Mouse (Mus musculus) hindbrain, embryonic 13.5 days (tissue): ENCODE data around the gene Amz2. TPM values are rescaled to one million over a fixed set of nuclear protein-coding genes. Genes with fewer than 3 reads are reported as not detected.

Source experiments
- ATAC-seq: fragments of 200-750 bp; cut with Nextera tagmentation; 2 replicates; pipeline ENCODE4 v1.8.0; 2017; ENCODE audit warnings: moderate TSS enrichment; ENCODE audit not compliant: low FRiP score
- H3K27ac ChIP-seq: fragments of 300-500 bp; sonication (generic); 2 replicates; pipeline ENCODE4 v1.5.1; 2015; ENCODE audit warnings: inconsistent platforms, mild to moderate bottlenecking, moderate library complexity
- H3K27me3 ChIP-seq: fragments of 300-500 bp; sonication (generic); 2 replicates; pipeline ENCODE4 v1.6.1; 2015; ENCODE audit warnings: mild to moderate bottlenecking, inconsistent platforms
- H3K36me3 ChIP-seq: fragments of 300-500 bp; sonication (generic); 2 replicates; pipeline ENCODE4 v1.6.1; 2015; ENCODE audit warnings: mild to moderate bottlenecking, inconsistent platforms
- H3K4me1 ChIP-seq: fragments of 300-500 bp; sonication (generic); replicated peaks from 2 replicates; pipeline ENCODE4 v1.6.1; 2015; ENCODE audit warnings: inconsistent platforms
- H3K4me2 ChIP-seq: fragments of 300-500 bp; sonication (generic); 2 replicates; pipeline ENCODE4 v1.6.1; 2015; ENCODE audit warnings: inconsistent platforms, mild to moderate bottlenecking, moderate library complexity
- H3K4me3 ChIP-seq: fragments of 300-500 bp; sonication (generic); 2 replicates; pipeline ENCODE4 v1.5.1; 2015; ENCODE audit warnings: mild to moderate bottlenecking, inconsistent platforms
- H3K9ac ChIP-seq: fragments of 300-500 bp; sonication (generic); 2 replicates; pipeline ENCODE4 v1.6.1; 2015; ENCODE audit warnings: mild to moderate bottlenecking, inconsistent platforms
- H3K9me3 ChIP-seq: fragments of 300-500 bp; sonication (generic); 2 replicates; pipeline ENCODE4 v1.6.1; 2016; ENCODE audit warnings: inconsistent platforms
- WGBS: fragments of 180-500 bp; shearing (Covaris S2); methylation state at CpG from one replicate; pipeline ENCODE4 v1.1.7; 2015; 5-methylcytosine and 5-hydroxymethylcytosine counted together
- polyA plus RNA-seq: library from polyadenylated mRNA; unstranded; fragments of >200 nt; fragmentation: Nextera tagmentation; extraction: Ambion mirVana; gene quantifications from 2 replicates; pipeline ENCODE4 v1.2.1, GENCODE M21; 2015

The Amz2 gene
- 54.8 and 57.0 TPM in 2 replicates for polyA plus RNA-seq

DNA sequence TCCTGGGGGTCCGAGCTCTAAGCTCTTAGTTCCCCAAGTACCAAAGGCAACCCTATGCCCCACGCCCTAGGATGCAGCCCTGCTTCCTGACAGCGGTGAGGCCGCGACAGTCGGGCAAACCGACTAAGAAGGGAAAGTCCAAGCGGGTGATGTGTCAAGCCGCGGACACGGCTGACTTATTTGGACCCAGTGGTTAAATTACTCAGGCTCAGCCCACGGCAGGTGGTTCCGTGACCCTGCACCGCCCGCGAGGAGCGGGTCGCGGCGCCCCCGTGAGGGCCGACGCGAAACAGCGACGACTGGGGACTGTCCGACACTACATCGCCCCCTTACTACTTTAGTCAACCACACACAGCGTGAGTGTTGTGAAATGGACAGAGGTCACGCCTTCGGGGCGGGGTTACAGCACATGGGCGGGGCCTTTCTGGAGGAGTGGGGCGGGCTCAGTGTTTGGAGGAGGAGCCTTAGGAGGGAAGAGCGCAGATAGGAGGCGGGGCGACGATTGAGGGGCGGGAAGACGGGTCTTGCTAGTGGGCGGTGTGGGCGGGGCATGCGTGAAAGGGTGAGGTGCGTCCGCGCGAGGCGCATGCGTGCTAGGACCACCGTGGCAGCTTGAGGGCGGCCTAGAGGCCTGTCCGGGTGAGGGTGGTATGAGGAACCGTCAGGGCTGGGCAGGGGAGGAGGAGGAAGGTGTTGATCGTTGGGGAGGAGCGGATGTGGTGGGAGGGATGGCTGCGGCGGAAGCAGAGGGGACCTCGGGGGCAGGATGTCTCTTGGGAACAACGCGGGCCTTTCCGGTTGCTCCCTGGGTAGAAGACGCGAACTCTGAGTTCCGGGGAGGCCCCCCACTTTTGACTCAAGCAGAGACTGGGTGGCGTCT lies at the start of gene Amz2:
Amz2 (plus strand) TSS at position 555 of the 880 bp plus-strand sequence.
- peaks cover 23% of the 10 kb centered on the region for H3K36me3 ChIP-seq
- WGBS: under 1% methylated on average over 65 of the region's 65 CpGs
- peaks cover 15% of the 10 kb centered on the region for H3K4me1 ChIP-seq

DNA sequence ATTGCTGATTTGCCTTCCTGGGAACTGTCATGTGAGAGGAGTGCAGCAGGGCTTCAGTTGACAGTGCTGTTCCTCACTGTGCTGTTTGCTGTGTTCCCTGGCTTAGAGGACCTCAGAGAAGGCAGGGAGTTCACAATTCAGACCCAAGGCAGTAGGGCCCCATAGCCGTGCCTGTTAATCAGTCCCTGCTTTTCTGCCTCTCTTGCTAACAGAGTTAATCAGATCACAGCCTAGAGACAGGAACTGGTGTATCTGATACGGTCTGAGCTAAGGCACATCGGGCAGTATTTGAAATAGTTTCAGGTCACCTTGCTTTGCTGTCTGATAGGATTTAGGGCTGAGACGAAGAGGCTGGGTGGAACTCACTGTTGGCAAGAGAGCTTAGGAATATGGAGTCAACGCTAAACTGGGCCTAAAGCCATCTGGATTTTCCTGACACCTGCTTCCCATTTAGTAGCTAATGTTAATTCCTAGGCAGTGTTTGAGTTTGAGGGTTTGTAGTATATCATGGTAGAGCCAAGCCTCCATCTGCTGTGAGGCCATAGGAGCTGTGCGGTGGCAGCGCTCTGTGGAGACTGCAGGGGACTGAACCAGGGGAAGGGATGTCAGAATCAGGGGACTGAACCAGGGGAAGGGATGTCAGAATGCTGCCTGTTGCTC lies 49.1 kb upstream of the Amz2 start:
- Histone ChIP-seq H3K4me1 (peaks cover 32% of the 10 kb centered on the region), H3K27ac (peak overlapping the region; percentile 42; the same call in 1 of the 2 replicates), H3K4me3 (no peak overlapping the region), H3K9me3 (0 out of 2 replicates have a peak, but pooled peaks cover 3% of the 10 kb centered on the region), H3K9ac (no peak overlapping the region), H3K27me3 (no peaks in the 10 kb centered on the region), H3K4me2 (no peak overlapping the region), H3K36me3 (peaks cover 5% of the 10 kb centered on the region; the same call in 1 of the 2 replicates)
- no peak for ATAC-seq
- WGBS: 71% methylated on average over 7 of the region's 7 CpGs

More for the DNA sequence above, at the start of gene Amz2:
- H3K4me2 ChIP-seq: peak within 1 kb of the TSS; percentile 68
- H3K27me3 ChIP-seq: no peaks in the 10 kb centered on the region
- peak within 1 kb of the TSS; percentile 67 for H3K4me3 ChIP-seq
- peak within 1 kb of the TSS; percentile 90 for H3K27ac ChIP-seq
- peak; percentile 97 for ATAC-seq
- no peaks in the 10 kb centered on the region for H3K9me3 ChIP-seq
- H3K9ac ChIP-seq: peak within 1 kb of the TSS; percentile 86

GRCm38 (mm10) chr11:109377477-109377876 lies 48.3 kb upstream of the Amz2 start:
- ATAC-seq: no peak
- Histone ChIP-seq H3K4me1 (peaks cover 32% of the 10 kb centered on the region), H3K9me3 (0 out of 2 replicates have a peak, but pooled peaks cover 3% of the 10 kb centered on the region), H3K27ac (no peak overlapping the region), H3K27me3 (no peaks in the 10 kb centered on the region), H3K9ac (no peak overlapping the region), H3K4me2 (no peak overlapping the region), H3K4me3 (no peak overlapping the region), H3K36me3 (peaks cover 5% of the 10 kb centered on the region; the same call in 1 of the 2 replicates)
- 65% methylated on average over 10 of the region's 10 CpGs for WGBS

- H3K27ac ChIP-seq: no peak overlapping the region
- no peak for ATAC-seq
- H3K27me3 ChIP-seq: no peaks in the 10 kb centered on the region
- WGBS: 65% methylated on average over 7 of the region's 7 CpGs
- H3K4me2 ChIP-seq: no peak overlapping the region
- peaks cover 5% of the 10 kb centered on the region; the same call in 1 of the 2 replicates for H3K36me3 ChIP-seq
- H3K9ac ChIP-seq: no peak overlapping the region
- H3K9me3 ChIP-seq: 0 out of 2 replicates have a peak, but pooled peaks cover 3% of the 10 kb centered on the region
- no peak overlapping the region for H3K4me3 ChIP-seq
- peaks cover 32% of the 10 kb centered on the region for H3K4me1 ChIP-seq
These were observed 47.7 kb upstream of the Amz2 start for GRCm38 (mm10) chr11:109378051-109378450.

GRCm38 (mm10) chr11:109380662-109381061 lies 45.1 kb upstream of the Amz2 start:
- no peak for ATAC-seq
- H3K36me3 ChIP-seq: no peaks in the 10 kb centered on the region

DNA sequence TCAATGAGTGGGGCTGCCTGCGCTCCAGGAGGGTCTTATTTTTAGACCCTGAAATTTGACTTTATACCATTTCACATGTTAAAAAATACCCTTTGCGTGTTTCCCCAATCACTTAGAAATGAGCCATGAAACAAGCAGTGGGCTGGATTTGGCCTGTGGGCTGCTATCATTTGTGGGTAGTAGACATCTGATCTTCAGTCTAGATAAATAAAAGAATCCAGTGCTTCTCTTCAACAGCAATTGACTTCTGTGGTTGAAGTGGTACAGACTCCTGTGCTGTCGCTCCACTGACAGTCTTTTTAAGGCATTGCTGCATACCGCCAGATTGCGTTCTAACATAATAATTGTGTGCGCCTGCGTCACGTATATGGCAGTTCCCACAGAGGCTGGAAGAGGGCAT lies 40.5 kb upstream of the Amz2 start:
- Histone ChIP-seq H3K9me3 (no peaks in the 10 kb centered on the region), H3K27ac (no peak overlapping the region), H3K4me1 (0 out of 2 replicates have a peak, but pooled peaks cover 7% of the 10 kb centered on the region), H3K9ac (no peak overlapping the region), H3K4me3 (no peak overlapping the region), H3K4me2 (no peak overlapping the region), H3K27me3 (no peaks in the 10 kb centered on the region), H3K36me3 (no peaks in the 10 kb centered on the region)
- 94% methylated on average over 8 of the region's 8 CpGs for WGBS
- no peak for ATAC-seq

More at GRCm38 (mm10) chr11:109380662-109381061, 45.1 kb upstream of the Amz2 start:
- Histone ChIP-seq H3K4me1 (peaks cover 33% of the 10 kb centered on the region), H3K9ac (no peak overlapping the region), H3K9me3 (no peaks in the 10 kb centered on the region), H3K4me2 (no peak overlapping the region), H3K27me3 (no peaks in the 10 kb centered on the region), H3K27ac (no peak overlapping the region), H3K4me3 (no peak overlapping the region)
- 81% methylated on average over 5 of the region's 5 CpGs for WGBS

DNA sequence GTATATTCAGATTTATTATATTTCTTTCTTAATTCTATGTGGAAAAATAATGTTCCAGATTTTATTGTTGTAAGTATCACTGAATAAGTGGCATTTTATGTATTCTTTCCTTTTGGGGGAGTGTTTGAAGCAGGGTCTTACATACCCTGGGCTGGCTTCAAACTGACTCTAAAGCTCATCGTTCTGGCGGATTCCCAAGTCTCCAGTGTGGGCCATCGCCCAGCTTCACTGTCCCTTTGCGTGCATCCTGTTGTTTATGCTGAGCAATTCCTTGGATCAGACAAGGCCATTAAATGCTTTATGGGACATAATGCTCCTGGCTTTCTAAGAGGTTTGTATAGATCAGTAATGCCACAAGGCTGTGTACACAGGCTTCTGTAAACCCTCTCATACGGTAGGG lies 36.7 kb upstream of the Amz2 start:
- 86% methylated on average over 5 of the region's 5 CpGs for WGBS

GRCm38 (mm10) chr11:109391200-109391599 lies 34.5 kb upstream of the Amz2 start:
- 87% methylated on average over 7 of the region's 7 CpGs for WGBS

More for the DNA sequence above, 36.7 kb upstream of the Amz2 start:
- Histone ChIP-seq H3K4me3 (no peak overlapping the region), H3K27me3 (no peaks in the 10 kb centered on the region), H3K9me3 (no peaks in the 10 kb centered on the region), H3K9ac (no peak overlapping the region), H3K36me3 (peaks cover 10% of the 10 kb centered on the region), H3K27ac (no peak overlapping the region), H3K4me1 (0 out of 2 replicates have a peak, but pooled peaks cover 11% of the 10 kb centered on the region), H3K4me2 (no peak overlapping the region)
- no peak for ATAC-seq

DNA sequence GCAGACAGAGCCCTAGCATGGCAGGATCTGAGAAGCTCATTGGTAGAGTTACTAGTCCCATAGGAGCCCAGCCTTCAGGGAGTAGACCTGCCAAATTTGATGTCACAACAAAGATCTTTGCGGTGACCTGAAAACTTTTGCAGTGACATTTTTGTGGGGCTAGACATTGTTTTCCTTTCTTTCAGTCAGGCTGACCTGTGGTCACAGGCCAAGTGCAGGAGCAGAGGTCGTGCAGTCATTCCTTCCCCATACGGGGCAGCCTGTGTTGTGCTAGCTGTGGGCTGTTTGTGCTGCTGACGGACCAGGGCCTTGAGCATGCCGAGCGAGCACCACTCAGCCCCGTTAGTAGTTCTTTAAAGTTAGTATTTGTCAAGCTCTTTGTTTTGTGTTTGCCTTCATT lies 34.0 kb upstream of the Amz2 start:
- H3K4me3 ChIP-seq: no peak overlapping the region
- no peaks in the 10 kb centered on the region for H3K9me3 ChIP-seq
- H3K9ac ChIP-seq: no peak overlapping the region
- H3K36me3 ChIP-seq: peaks cover 30% of the 10 kb centered on the region
- no peaks in the 10 kb centered on the region for H3K27me3 ChIP-seq
- H3K27ac ChIP-seq: no peak overlapping the region
- 0 out of 2 replicates have a peak, but pooled peaks cover 4% of the 10 kb centered on the region for H3K4me1 ChIP-seq
- no peak for ATAC-seq
- H3K4me2 ChIP-seq: no peak overlapping the region
- WGBS: 60% methylated on average over 7 of the region's 7 CpGs

More at GRCm38 (mm10) chr11:109391200-109391599, 34.5 kb upstream of the Amz2 start:
- Histone ChIP-seq H3K4me3 (no peak overlapping the region), H3K36me3 (peaks cover 24% of the 10 kb centered on the region), H3K4me2 (no peak overlapping the region), H3K9ac (no peak overlapping the region), H3K4me1 (0 out of 2 replicates have a peak, but pooled peaks cover 4% of the 10 kb centered on the region), H3K9me3 (no peaks in the 10 kb centered on the region), H3K27me3 (no peaks in the 10 kb centered on the region), H3K27ac (no peak overlapping the region)
- no peak for ATAC-seq

- Histone ChIP-seq H3K27me3 (no peaks in the 10 kb centered on the region), H3K36me3 (peaks cover 37% of the 10 kb centered on the region), H3K4me2 (no peak overlapping the region), H3K9me3 (no peaks in the 10 kb centered on the region), H3K4me3 (no peak overlapping the region), H3K27ac (no peak overlapping the region), H3K4me1 (0 out of 2 replicates have a peak, but pooled peaks cover 4% of the 10 kb centered on the region), H3K9ac (no peak overlapping the region)
- no peak for ATAC-seq
- 90% methylated on average over 9 of the region's 9 CpGs for WGBS
These were observed 33.1 kb upstream of the Amz2 start for GRCm38 (mm10) chr11:109392601-109393000.

- WGBS: 90% methylated on average over 9 of the region's 9 CpGs
- Histone ChIP-seq H3K4me2 (no peak overlapping the region), H3K36me3 (peaks cover 52% of the 10 kb centered on the region), H3K27me3 (no peaks in the 10 kb centered on the region), H3K9me3 (no peaks in the 10 kb centered on the region), H3K9ac (no peak overlapping the region), H3K27ac (no peak overlapping the region), H3K4me3 (no peak overlapping the region), H3K4me1 (0 out of 2 replicates have a peak, but pooled peaks cover 4% of the 10 kb centered on the region)
- no peak for ATAC-seq
These were observed 31.0 kb upstream of the Amz2 start for GRCm38 (mm10) chr11:109394758-109395157.

DNA sequence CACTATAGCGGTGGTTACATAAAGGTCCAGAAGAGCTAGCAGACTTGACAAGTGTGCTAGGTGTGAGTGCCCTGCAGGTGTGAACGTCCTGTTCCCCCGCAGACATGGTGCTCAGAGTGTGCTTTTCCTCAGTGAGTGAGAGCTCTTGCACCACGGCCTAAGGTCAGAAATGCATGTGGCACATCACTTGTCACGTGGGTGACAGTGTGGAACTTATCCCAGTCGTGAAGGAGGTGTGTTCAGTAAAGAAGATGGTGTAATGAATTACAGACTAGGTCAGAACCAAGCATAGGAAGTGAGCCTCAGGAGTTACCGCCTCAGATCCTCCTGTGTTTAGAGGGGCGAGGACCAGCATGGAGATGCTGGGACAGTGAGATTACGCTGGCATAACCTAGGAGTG lies 30.5 kb upstream of the Amz2 start:
- Histone ChIP-seq H3K36me3 (peaks cover 52% of the 10 kb centered on the region), H3K9me3 (no peaks in the 10 kb centered on the region), H3K27me3 (no peaks in the 10 kb centered on the region), H3K4me1 (0 out of 2 replicates have a peak, but pooled peaks cover 4% of the 10 kb centered on the region), H3K4me2 (no peak overlapping the region), H3K4me3 (no peak overlapping the region), H3K9ac (no peak overlapping the region), H3K27ac (no peak overlapping the region)
- ATAC-seq: no peak
- 93% methylated on average over 9 of the region's 9 CpGs for WGBS
